Mouse (Mus musculus) liver, postnatal 0 days (tissue): Measurements from ENCODE around the gene Gamt.

Experiments
- CTCF ChIP-seq: sonication (generic); IDR thresholded peaks from 2 replicates; pipeline ENCODE4 v1.5.1; 2016; ENCODE audit warnings: antibody characterized with exemption, low read depth
- EP300 ChIP-seq: IDR thresholded peaks from 2 replicates; pipeline ENCODE4 v1.6.1; 2016; ENCODE audit warnings: antibody characterized with exemption, low read depth, mild to moderate bottlenecking

GRCm38 (mm10) chr10:80262776-80263365 is 2.1 kb upstream of the Gamt start:
- no peak for TF ChIP-seq EP300
- no peak for TF ChIP-seq CTCF
